Mouse (Mus musculus) left cerebral cortex, postnatal 14 days (tissue): ENCODE data around the gene Ndufb2. TPM values are rescaled to one million over a fixed set of nuclear protein-coding genes. Genes with fewer than 3 reads are reported as not detected.
A peak's percentile ranks its signal among the peaks of the same experiment; 100 is the strongest.

ENCODE experiments used
- DNase-seq, 2 experiments: peaks; one replicate each; pipeline ENCODE4 v3.0.0; 2021 to 2022; ENCODE audit warnings: low spot score in 2 of 2, mixed read lengths in 1 of 2
- intact Hi-C: fragments of 180-260 bp; cut with DNase I; formaldehyde crosslinking; loops from one replicate; pipeline ENCODE4 v1.15.1; 2025
- total RNA-seq, 2 experiments: library from RNA; stranded (reverse); gene quantifications; 2 replicates each; pipeline ENCODE4 v1.2.3; 2021

Ndufb2 gene
- total RNA-seq, 2 experiments from 2014 or later, result 197 to 204 TPM

- DNase-seq, result no peak
- intact Hi-C loops, result no loop called here
Observed at GRCm38 (mm10) chr6:39574555-39574869, 17.9 kb upstream of the Ndufb2 start.

- DNase-seq, result no peak
- intact Hi-C loops, result no loop called here
Observed at GRCm38 (mm10) chr6:39574951-39575350, 17.4 kb upstream of the Ndufb2 start.

GRCm38 (mm10) chr6:39579552-39579951 lies 12.8 kb upstream of the Ndufb2 start:
- peak; percentile 39 to 48 for DNase-seq

GRCm38 (mm10) chr6:39580558-39580957 lies 11.8 kb upstream of the Ndufb2 start:
- DNase-seq, result no peak
- intact Hi-C loops, result no loop called here

More at GRCm38 (mm10) chr6:39579552-39579951, 12.8 kb upstream of the Ndufb2 start:
- intact Hi-C loops, result no loop called here

- no peak for DNase-seq
- intact Hi-C loops, result no loop called here
Observed at GRCm38 (mm10) chr6:39581087-39581784, 11.1 kb upstream of the Ndufb2 start.

GRCm38 (mm10) chr6:39585517-39585916 lies 6.9 kb upstream of the Ndufb2 start, which contains the start of gene Gm42420:
Gm42420 (plus strand) TSS chr6:39585753.
- DNase-seq, result no peak
- intact Hi-C loops, result no loop called here

GRCm38 (mm10) chr6:39591481-39591880 lies 893 bp upstream of the Ndufb2 start:
- DNase-seq, result no peak
- intact Hi-C loops, result loop anchor here (10.0 kb wide), 1 partner anchor 803 kb away; no protein-coding TSS in a partner anchor

GRCm38 (mm10) chr6:39600851-39601250 lies 8.5 kb downstream of the Ndufb2 start:
- intact Hi-C loops, result loop anchor here (10.0 kb wide), 1 partner anchor 194 kb away; no protein-coding TSS in a partner anchor
- no peak for DNase-seq

GRCm38 (mm10) chr6:39601828-39602227 lies 9.5 kb downstream of the Ndufb2 start:
- intact Hi-C loops, result loop anchor here (10.0 kb wide), 1 partner anchor 193 kb away; no protein-coding TSS in a partner anchor

GRCm38 (mm10) chr6:39604565-39604964 lies 12.2 kb downstream of the Ndufb2 start:
- DNase-seq, result peak; percentile 29 to 30
- intact Hi-C loops, result loop anchor here (10.0 kb wide), 1 partner anchor 190 kb away; no protein-coding TSS in a partner anchor

More at GRCm38 (mm10) chr6:39601828-39602227, 9.5 kb downstream of the Ndufb2 start:
- no peak for DNase-seq

GRCm38 (mm10) chr6:39606056-39606455 lies 13.7 kb downstream of the Ndufb2 start:
- intact Hi-C loops, result loop anchor here (10.0 kb wide), 1 partner anchor 189 kb away; no protein-coding TSS in a partner anchor
- DNase-seq, result no peak

GRCm38 (mm10) chr6:39606862-39607261 lies 14.5 kb downstream of the Ndufb2 start:
- DNase-seq, result no peak
- intact Hi-C loops, result loop anchor here (10.0 kb wide), 1 partner anchor 188 kb away; no protein-coding TSS in a partner anchor

- intact Hi-C loops, result loop anchor here (10.0 kb wide), 1 partner anchor 187 kb away; no protein-coding TSS in a partner anchor
- DNase-seq, result no peak
Observed at GRCm38 (mm10) chr6:39607365-39607764, 15.0 kb downstream of the Ndufb2 start.

GRCm38 (mm10) chr6:39610207-39610606 lies 17.8 kb downstream of the Ndufb2 start:
- intact Hi-C loops, result no loop called here
- no peak for DNase-seq

- intact Hi-C loops, result no loop called here
- no peak for DNase-seq
Observed at GRCm38 (mm10) chr6:39611296-39611695, 18.9 kb downstream of the Ndufb2 start.

Other genes with a start within 250 kb of the Ndufb2 start
- 10 to 100 TPM; 64.9 to 80.9 TPM for gene Slc37a3, start 214.9 kb upstream of the Ndufb2 start, total RNA-seq
- gene Rab19, start 211.4 kb upstream of the Ndufb2 start, total RNA-seq, result not detected
- 100 to 1,000 TPM; 161 to 180 TPM for gene Mkrn1, start 172.1 kb upstream of the Ndufb2 start, total RNA-seq
- 10 to 100 TPM; 21.4 to 22.7 TPM for gene Dennd2a, start 34.7 kb upstream of the Ndufb2 start, total RNA-seq
- 10 to 100 TPM; 23.2 to 29.0 TPM for gene Adck2, start 18.7 kb upstream of the Ndufb2 start, total RNA-seq
- 1 to 10 TPM in 1 of 2 experiments, under 1 TPM in 1; 0.87 to 1.3 TPM for gene Gm42420, start 6.8 kb upstream of the Ndufb2 start, total RNA-seq
- gene Braf, start 132.9 kb downstream of the Ndufb2 start, total RNA-seq, result 100 to 1,000 TPM in 1 of 2 experiments, 10 to 100 TPM in 1; 94.5 to 101 TPM
- 100 to 1,000 TPM in 1 of 2 experiments, 10 to 100 TPM in 1; 96.6 to 100 TPM for gene Mrps33, start 218.4 kb downstream of the Ndufb2 start, total RNA-seq